Mouse (Mus musculus): ENCODE measurements around the gene Ap5z1. TPM values are rescaled to one million over a fixed set of nuclear protein-coding genes. Genes with fewer than 3 reads are reported as not detected.

Gene Ap5z1
- polyA plus RNA-seq, 1 experiment from 2014 or later: 11.8 TPM

DNA sequence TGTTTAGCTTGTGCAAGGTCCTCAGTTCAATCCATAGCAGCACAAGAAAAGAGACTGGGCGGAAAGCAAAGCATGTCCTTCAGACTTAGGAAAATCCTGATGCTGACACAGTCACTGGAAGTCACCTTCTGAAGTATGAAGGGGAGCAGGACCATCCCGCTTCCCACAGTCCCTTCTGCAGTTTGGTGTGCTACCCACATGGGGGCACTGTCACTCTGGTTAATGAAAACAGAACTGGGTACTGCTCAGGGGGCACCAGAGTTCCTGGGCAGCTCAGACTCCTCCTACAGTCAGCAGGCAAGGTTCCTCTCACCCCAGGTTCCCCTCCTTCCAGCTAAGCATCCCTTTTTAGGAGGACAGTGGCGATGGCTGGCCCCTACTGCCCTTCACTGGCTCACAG is 35.2 kb downstream of the Ap5z1 start:
- Histone ChIP-seq H3K4me3 (replicated peaks) (no peak overlapping the region), H3K27ac (replicated peaks) (no peak overlapping the region), H3K4me1 (peaks cover 6% of the 10 kb centered on the region; the same call in 1 of the 2 replicates), H3K27me3 (no peaks in the 10 kb centered on the region), H3K4me2 (replicated peaks) (no peak overlapping the region), H3K9ac (no peak overlapping the region), H3K9me3 (replicated peaks) (no peaks in the 10 kb centered on the region), H3K36me3 (no peaks in the 10 kb centered on the region)
- ATAC-seq (ENCODE audit: insufficient number of reproducible peaks, low FRiP score, low TSS enrichment, low read depth): no peak
- WGBS: 38% methylated on average over 3 of the region's 3 CpGs

GRCm38 (mm10) chr5:142500918-142501317 is 37.2 kb downstream of the Ap5z1 start:
- H3K27ac ChIP-seq (replicated peaks): no peak overlapping the region
- ATAC-seq (ENCODE audit: insufficient number of reproducible peaks, low FRiP score, low TSS enrichment, low read depth): no peak
- H3K9ac ChIP-seq: no peak overlapping the region
- no peaks in the 10 kb centered on the region for H3K27me3 ChIP-seq
- H3K4me3 ChIP-seq (replicated peaks): no peak overlapping the region
- 73% methylated on average over 10 of the region's 10 CpGs for WGBS
- H3K9me3 ChIP-seq (replicated peaks): no peaks in the 10 kb centered on the region
- no peak overlapping the region for H3K4me2 ChIP-seq (replicated peaks)
- peaks cover 6% of the 10 kb centered on the region; the same call in 1 of the 2 replicates for H3K4me1 ChIP-seq
- no peaks in the 10 kb centered on the region for H3K36me3 ChIP-seq

GRCm38 (mm10) chr5:142502414-142502813 is 38.7 kb downstream of the Ap5z1 start:
- no peak overlapping the region for H3K27ac ChIP-seq (replicated peaks)
- H3K9me3 ChIP-seq (replicated peaks): no peaks in the 10 kb centered on the region
- no peak overlapping the region for H3K9ac ChIP-seq
- no peak overlapping the region for H3K4me3 ChIP-seq (replicated peaks)
- H3K27me3 ChIP-seq: no peaks in the 10 kb centered on the region
- H3K4me2 ChIP-seq (replicated peaks): no peak overlapping the region
- WGBS: 0% methylated on average over 3 of the region's 3 CpGs
- no peaks in the 10 kb centered on the region for H3K36me3 ChIP-seq
- peak; percentile 73 for ATAC-seq (ENCODE audit: insufficient number of reproducible peaks, low FRiP score, low TSS enrichment, low read depth)
- peaks cover 6% of the 10 kb centered on the region; the same call in 1 of the 2 replicates for H3K4me1 ChIP-seq

DNA sequence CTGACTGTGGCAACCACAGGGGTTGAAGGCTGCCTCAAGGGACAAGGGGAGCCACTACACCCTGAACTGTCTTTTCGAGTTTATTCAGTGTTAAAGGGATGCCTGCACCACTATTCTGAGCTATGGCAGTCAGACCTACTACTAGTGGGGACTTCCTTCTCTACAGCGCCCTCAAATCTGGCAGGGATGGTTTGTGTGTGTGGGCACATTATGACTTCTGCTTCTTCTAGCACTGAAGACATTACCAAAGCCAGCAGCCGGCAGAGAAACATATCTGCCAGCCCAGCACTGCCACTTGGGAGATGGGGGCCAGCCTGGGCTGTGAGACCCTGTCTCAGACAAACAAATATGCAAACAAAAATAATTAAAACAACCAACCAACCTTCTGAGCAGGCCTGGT is 40.4 kb downstream of the Ap5z1 start:
- no peak overlapping the region for H3K4me2 ChIP-seq (replicated peaks)
- H3K9ac ChIP-seq: no peak overlapping the region
- no peaks in the 10 kb centered on the region for H3K36me3 ChIP-seq
- WGBS: 70% methylated on average over 3 of the region's 3 CpGs
- H3K4me3 ChIP-seq (replicated peaks): no peak overlapping the region
- H3K27me3 ChIP-seq: no peaks in the 10 kb centered on the region
- no peak for ATAC-seq (ENCODE audit: insufficient number of reproducible peaks, low FRiP score, low TSS enrichment, low read depth)
- H3K9me3 ChIP-seq (replicated peaks): no peaks in the 10 kb centered on the region
- H3K27ac ChIP-seq (replicated peaks): no peak overlapping the region
- peaks cover 7% of the 10 kb centered on the region for H3K4me1 ChIP-seq

DNA sequence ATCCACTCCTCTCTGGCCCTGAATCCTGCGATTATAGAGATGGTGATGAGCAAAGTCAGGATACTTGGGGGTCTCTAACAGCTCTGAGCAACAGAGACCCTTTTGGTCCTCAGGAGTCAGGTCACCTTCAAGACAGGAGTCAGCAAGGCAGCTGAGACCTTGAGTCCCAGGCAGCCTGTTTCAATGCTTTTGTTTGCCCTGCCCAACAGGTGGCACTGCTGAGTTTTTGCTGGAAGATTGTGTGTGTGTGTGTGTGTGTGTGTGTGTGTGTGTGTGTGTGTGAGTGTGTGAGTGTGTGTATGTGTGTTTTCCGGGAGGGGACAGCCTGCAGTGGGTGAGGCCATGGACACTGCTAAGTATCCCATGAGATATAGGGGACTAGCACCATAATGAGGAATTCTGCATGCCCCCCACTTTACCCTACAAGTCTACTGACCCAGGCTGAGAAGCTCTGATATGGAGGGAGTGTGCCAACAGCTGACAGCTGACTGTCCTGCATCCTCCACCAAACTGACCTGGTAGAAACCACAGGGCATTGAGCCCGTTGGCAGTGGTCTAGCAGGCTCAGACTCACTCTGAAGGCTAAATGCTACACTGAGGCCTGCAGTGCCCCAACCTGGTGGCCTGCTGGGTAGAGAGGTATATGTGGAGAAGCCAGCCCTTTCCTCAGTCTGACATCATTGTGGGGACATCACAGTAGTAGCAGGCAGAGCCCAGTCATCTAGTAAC is 42.1 kb downstream of the Ap5z1 start:
- H3K4me3 ChIP-seq (replicated peaks): no peak overlapping the region
- no peak overlapping the region for H3K4me2 ChIP-seq (replicated peaks)
- 59% methylated on average over 3 of the region's 3 CpGs for WGBS
- H3K4me1 ChIP-seq: peaks cover 12% of the 10 kb centered on the region
- no peak for ATAC-seq (ENCODE audit: insufficient number of reproducible peaks, low FRiP score, low TSS enrichment, low read depth)
- no peaks in the 10 kb centered on the region for H3K27me3 ChIP-seq
- no peak overlapping the region for H3K9ac ChIP-seq
- H3K27ac ChIP-seq (replicated peaks): no peak overlapping the region
- no peaks in the 10 kb centered on the region for H3K36me3 ChIP-seq
- H3K9me3 ChIP-seq (replicated peaks): no peaks in the 10 kb centered on the region

DNA sequence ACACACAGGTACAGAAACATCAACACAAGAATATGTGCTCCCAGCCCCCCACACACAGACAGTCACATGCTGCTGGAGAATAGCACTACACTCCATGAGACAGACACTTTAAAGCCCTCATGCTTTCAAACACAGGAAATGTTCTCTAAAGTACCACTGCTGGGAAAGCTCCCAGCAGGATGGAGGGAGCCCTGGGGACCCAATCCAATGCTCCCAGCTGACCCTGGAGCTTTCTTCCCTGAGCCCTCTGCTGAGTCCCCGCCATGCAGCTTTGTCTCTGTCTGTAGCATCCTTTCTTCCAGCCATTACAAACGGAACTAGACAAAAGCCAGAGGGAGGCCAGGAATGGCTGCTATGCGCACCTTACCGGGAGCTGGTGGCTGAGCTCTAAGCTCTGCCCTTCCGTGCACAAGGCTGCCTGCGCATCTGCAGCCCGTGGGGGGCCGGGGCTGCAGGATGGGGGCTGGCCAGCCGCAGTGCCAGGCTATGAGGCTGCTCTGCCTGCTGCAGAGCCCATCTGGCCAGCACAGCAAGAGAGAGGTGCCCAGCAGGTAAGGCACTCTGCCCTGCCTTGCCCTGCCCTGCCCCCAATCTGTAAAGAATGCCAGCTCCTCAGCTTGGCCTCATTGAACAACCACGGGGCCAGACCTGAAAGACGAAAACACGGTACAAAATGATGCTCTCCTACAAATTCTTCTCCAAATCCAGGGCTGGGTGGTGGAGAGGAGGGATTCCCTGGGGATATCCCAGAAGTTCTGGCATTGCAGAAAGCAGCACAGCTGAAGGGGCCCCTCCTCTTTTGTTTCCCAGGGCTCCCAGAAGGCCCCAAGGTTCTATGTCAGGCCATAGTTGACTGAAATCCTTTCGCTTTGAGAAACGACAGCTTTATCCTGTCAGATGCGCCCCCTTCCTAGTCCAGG is 45.7 kb downstream of the Ap5z1 start:
- Histone ChIP-seq H3K4me1 (peaks cover 12% of the 10 kb centered on the region), H3K9ac (no peak overlapping the region), H3K4me2 (replicated peaks) (peak overlapping the region; percentile 18; the same call in 1 of the 2 replicates), H3K27ac (replicated peaks) (no peak overlapping the region), H3K27me3 (no peaks in the 10 kb centered on the region), H3K9me3 (replicated peaks) (no peaks in the 10 kb centered on the region), H3K36me3 (no peaks in the 10 kb centered on the region), H3K4me3 (replicated peaks) (no peak overlapping the region)
- no peak for ATAC-seq (ENCODE audit: insufficient number of reproducible peaks, low FRiP score, low TSS enrichment, low read depth)
- 16% methylated on average over 15 of the region's 15 CpGs for WGBS

DNA sequence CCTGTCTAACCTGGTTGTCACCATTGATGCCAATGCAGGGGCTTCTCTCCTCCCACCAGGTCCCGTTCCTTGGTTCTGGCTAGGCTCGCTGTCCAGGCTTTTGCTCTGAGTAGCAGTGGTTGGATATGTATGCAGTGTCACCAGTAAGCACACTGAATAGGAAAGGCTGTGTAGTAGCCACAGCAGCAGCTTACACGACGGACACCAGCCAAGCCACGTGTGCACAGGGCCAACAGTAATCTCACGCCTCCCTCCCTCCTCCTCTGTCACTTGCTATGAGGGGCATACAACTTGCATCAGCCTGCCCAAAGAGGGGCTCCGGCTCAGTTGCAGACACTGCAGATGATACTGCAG is 46.3 kb downstream of the Ap5z1 start:
- H3K9ac ChIP-seq: no peak overlapping the region
- no peak overlapping the region for H3K4me3 ChIP-seq (replicated peaks)
- peaks cover 12% of the 10 kb centered on the region for H3K4me1 ChIP-seq
- H3K27me3 ChIP-seq: no peaks in the 10 kb centered on the region
- no peak for ATAC-seq (ENCODE audit: insufficient number of reproducible peaks, low FRiP score, low TSS enrichment, low read depth)
- H3K9me3 ChIP-seq (replicated peaks): no peaks in the 10 kb centered on the region
- H3K36me3 ChIP-seq: no peaks in the 10 kb centered on the region
- H3K27ac ChIP-seq (replicated peaks): no peak overlapping the region
- WGBS: 49% methylated on average over 7 of the region's 7 CpGs
- no peak overlapping the region for H3K4me2 ChIP-seq (replicated peaks)

GRCm38 (mm10) chr5:142512112-142512511 is 48.4 kb downstream of the Ap5z1 start:
- Histone ChIP-seq H3K4me3 (replicated peaks) (no peak overlapping the region), H3K27ac (replicated peaks) (no peak overlapping the region), H3K9ac (no peak overlapping the region), H3K36me3 (no peaks in the 10 kb centered on the region), H3K4me1 (peaks cover 12% of the 10 kb centered on the region), H3K27me3 (no peaks in the 10 kb centered on the region), H3K4me2 (replicated peaks) (no peak overlapping the region), H3K9me3 (replicated peaks) (no peaks in the 10 kb centered on the region)
- ATAC-seq (ENCODE audit: insufficient number of reproducible peaks, low FRiP score, low TSS enrichment, low read depth): no peak
- WGBS: 67% methylated on average over 4 of the region's 4 CpGs

DNA sequence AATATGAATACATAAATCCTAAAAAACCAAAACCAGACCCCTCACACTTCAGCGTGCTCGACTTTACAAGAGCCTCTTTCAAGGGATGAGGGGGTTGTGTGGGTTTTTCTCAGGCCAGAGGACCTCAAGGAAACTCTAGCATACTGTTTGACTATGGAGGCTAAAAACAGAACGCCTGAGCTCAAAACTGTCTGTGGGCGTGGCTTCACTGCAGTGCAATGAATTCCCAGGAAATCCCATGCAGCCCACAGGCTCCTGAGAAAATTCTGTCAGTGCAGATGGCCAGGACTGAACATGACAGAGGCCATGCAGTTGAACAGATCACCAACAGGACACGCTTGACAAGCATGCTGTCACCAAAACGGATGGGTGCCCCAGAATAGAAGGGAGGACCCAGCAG is 55.2 kb downstream of the Ap5z1 start:
- no peak overlapping the region for H3K27ac ChIP-seq (replicated peaks)
- H3K4me2 ChIP-seq (replicated peaks): no peak overlapping the region
- no peaks in the 10 kb centered on the region for H3K9me3 ChIP-seq (replicated peaks)
- ATAC-seq (ENCODE audit: insufficient number of reproducible peaks, low FRiP score, low TSS enrichment, low read depth): no peak
- no peak overlapping the region for H3K9ac ChIP-seq
- H3K4me3 ChIP-seq (replicated peaks): no peak overlapping the region
- no peaks in the 10 kb centered on the region for H3K36me3 ChIP-seq
- H3K4me1 ChIP-seq: peaks cover 5% of the 10 kb centered on the region; the same call in 1 of the 2 replicates
- no peaks in the 10 kb centered on the region for H3K27me3 ChIP-seq
- 47% methylated on average over 6 of the region's 6 CpGs for WGBS

DNA sequence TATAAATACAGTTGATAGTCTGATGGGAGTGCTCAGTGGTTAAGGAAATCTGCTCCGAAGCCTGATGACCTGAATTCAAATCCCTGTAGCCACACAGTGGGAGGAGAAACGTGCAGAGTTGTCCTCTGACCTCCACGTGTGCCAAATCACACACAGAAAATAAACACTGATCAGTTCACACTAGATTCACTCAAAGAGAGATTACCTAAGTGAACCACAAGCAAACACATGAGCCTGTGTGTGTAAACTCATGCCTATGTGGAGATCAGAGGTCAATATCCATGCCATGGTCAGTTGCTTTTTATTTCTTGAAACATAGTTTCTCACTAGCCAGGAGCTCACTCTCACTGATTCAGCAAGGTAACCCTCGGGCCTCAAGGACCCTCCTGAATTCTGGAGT is 56.6 kb downstream of the Ap5z1 start:
- H3K9me3 ChIP-seq (replicated peaks): no peaks in the 10 kb centered on the region
- 73% methylated on average over 4 of the region's 4 CpGs for WGBS
- H3K4me1 ChIP-seq: peaks cover 5% of the 10 kb centered on the region; the same call in 1 of the 2 replicates
- no peak overlapping the region for H3K4me2 ChIP-seq (replicated peaks)
- ATAC-seq (ENCODE audit: insufficient number of reproducible peaks, low FRiP score, low TSS enrichment, low read depth): no peak
- no peak overlapping the region for H3K4me3 ChIP-seq (replicated peaks)
- no peaks in the 10 kb centered on the region for H3K36me3 ChIP-seq
- H3K27me3 ChIP-seq: no peaks in the 10 kb centered on the region
- no peak overlapping the region for H3K27ac ChIP-seq (replicated peaks)
- H3K9ac ChIP-seq: no peak overlapping the region

- Histone ChIP-seq H3K9me3 (replicated peaks) (no peaks in the 10 kb centered on the region), H3K9ac (no peak overlapping the region), H3K4me1 (peaks cover 5% of the 10 kb centered on the region; the same call in 1 of the 2 replicates), H3K27ac (replicated peaks) (no peak overlapping the region), H3K4me3 (replicated peaks) (no peak overlapping the region), H3K4me2 (replicated peaks) (no peak overlapping the region), H3K36me3 (no peaks in the 10 kb centered on the region), H3K27me3 (no peaks in the 10 kb centered on the region)
- 83% methylated on average over 11 of the region's 11 CpGs for WGBS
- no peak for ATAC-seq (ENCODE audit: insufficient number of reproducible peaks, low FRiP score, low TSS enrichment, low read depth)
These were observed 57.6 kb downstream of the Ap5z1 start for GRCm38 (mm10) chr5:142521195-142521866.
